Mouse (Mus musculus): Measurements from ENCODE around the gene Trim26.
"Not testable (repeated sequence)": the region's sequence is repeated elsewhere in the genome, so short reads cannot be mapped to it uniquely, and the experiment has no call there.

The Trim26 gene

DNA sequence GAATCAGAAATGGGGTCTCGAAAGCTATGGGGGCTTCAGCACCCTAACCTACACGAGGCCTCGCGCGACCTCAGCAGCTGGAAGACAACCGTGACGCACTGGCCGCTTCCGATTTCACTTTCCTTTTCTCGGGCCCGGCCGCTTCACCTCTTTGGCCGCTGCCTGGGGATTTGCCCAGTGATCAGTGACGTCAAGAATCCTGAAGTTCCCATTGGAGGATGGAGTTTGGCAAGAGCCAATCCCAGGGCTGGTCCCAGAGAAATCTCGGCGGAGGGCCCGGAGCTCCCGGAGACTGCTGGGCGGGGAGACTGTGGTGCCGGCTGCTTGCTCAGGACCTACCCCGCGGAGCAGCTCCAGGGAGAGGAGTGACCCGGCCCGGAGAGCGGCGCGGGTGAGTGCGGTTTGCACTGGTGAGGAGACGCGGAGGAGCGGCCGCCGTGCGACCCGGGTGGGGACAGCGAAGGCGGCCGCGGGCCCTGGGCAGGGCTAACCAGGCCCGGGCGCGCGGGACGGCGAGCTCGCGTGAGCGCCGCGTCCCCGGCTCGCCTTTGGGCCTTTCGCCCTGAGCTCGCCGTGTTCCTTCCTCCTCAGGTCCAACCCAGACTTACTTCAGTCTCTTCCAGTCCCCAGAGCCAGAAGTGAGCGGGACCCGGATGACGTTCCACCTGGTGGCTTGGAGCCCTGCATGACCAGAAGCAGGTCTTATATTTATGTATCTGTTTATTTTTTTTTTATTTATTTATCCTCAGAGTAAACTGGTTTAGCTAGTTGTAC is at the start of gene Trim26:
Gene Trim26 (plus strand): TSS at position 261 of the 774 bp plus-strand sequence.
- peak; percentile 97 for DNase-seq (ENCODE audit: low read depth, low spot score)

DNA sequence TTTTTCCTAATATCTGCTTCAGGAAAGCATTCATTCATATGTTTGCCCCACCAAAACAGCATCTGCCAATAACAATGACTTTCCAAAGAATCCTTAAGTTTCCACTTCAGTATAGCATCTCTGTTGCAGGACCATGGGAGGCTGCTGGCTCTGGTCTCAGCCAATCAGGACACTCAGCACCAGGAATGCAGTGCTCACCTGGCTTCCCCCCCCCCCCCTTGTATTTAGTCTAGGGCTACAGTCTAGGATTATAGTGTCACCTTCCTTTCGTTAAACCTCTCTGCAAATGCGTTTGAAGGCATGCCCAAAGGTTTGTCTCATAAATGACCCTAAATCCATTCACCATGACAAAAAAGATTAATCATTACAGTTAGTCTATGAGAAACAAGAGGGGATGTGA is 48.6 kb upstream of the Trim26 start:
- DNase-seq (ENCODE audit: low read depth, low spot score), result no peak

DNA sequence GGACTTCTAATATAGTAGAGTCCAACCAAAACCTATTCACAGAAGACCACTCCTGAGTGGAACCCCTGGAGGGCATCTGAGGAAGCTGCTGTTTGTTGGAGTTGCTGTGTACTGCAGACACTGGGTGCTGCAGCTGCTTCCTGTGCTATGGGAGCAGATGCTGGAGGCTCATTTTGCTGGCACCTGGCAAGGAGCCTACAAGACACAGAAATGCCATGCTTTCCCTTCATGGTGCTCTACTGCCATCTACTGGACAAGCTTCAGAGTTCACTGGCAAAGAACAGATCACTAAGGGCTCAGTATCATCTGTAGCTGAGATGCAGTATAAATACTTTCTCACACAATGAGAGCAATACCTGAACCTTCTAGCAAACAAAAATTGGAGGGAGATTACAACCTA is 48.1 kb upstream of the Trim26 start:
- DNase-seq (ENCODE audit: low read depth, low spot score), result peak; percentile 61

DNA sequence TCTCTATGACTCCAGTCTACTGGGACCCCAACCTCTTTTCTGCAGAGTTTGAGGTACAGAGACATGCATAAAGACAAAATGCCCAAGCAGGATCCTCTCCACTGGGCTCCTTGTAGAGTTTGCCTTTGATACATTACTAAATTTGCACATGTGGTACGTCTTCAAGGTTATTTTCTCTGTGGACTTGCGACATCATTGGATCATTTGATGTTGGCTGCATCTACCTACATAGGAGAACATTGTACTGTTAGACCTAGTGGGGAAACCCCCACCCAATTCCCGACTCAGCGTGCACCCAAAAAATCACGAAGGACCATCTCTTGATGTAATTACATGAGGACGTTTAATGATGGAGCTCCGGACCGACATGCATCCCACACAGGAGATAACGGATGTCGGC is 37.4 kb upstream of the Trim26 start:
- no peak for DNase-seq (ENCODE audit: low read depth, low spot score)

DNA sequence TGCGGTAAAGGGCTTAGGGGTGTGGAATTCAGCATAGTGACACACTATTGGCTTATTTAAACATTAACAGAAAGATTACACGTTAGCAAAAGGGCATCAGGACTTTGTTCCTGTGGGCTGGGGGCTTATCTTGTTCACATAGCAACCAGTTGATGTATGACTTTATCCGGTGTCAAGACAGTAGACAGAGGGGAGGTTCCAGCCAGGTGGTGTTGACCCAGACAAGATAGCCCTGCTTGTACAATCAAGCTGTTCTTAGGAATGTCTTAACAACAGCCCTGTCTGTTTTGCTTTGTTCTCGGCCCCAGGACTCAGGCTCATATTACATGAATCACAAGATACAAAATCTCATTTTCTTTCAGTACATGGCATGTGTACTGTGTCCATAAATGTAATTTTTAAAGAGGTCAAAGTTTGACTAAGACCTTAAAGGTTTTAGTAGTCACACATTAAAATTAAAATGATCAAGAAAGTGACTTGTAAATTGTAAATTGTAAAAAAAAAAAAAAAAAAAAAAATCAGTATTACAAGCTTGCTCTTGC is 36.9 kb upstream of the Trim26 start:
- not testable (repeated sequence) for DNase-seq (ENCODE audit: low read depth, low spot score)

DNA sequence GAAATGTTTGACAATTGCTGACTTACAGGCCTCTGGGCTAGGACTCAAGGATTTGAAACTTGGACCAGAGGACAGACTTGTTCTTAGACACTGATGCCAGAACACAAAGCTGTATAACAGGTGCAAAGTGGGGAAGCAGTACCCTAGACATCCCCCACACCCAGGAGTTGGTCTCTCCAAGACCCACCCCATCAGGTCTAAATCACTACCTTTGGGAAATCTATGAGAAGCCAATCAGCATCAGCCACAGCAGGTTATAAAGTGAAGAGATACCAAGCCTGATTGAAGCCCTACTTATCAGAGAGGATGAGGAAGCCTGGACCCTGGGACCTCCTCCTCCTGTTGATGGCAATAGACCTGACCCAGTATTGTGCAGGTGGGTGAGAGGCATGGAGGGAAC is 25.1 kb upstream of the Trim26 start, which contains the start of gene H2-M10.6:
Gene H2-M10.6 (plus strand): TSS at position 301 of the 400 bp plus-strand sequence.
- no peak for DNase-seq (ENCODE audit: low read depth, low spot score)

DNA sequence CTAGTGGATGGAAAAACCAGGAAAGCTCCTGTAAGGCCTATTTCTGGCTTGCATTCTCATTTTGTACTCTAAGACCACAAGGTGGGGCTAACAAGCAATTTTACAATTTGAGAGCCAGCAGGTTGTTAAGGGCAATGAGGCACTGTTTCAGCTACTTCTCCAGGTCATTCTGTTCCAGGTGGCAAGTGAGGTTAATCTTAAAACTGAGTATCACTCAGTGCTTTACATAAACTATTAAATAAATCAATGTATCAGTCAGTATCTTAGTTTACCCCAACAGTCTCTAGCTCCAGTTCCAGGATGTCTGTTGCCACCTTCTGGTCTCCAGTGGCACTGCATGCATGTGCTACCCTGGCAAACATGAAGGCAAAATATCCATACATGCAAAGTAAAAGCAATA is 12.9 kb upstream of the Trim26 start:
- no peak for DNase-seq (ENCODE audit: low read depth, low spot score)

DNA sequence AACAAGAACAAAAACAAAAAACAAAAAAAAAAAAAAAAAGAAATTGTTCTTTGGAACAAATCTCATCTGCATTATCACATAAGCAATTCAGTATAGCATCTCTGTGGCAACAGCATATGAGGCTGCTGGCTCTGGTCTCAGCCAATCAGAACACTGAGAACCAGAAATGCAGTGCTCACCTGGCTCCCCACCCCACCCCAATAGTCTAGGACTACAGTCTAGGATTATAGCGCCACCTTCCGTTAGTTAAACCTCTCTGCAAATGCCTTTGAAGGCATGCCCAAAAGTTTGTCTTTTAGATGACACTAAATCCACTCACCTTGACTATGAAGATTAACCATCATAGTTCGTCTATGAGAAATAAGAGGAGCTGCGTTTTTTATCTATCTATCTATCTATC is 11.4 kb upstream of the Trim26 start:
- no peak for DNase-seq (ENCODE audit: low read depth, low spot score)

DNA sequence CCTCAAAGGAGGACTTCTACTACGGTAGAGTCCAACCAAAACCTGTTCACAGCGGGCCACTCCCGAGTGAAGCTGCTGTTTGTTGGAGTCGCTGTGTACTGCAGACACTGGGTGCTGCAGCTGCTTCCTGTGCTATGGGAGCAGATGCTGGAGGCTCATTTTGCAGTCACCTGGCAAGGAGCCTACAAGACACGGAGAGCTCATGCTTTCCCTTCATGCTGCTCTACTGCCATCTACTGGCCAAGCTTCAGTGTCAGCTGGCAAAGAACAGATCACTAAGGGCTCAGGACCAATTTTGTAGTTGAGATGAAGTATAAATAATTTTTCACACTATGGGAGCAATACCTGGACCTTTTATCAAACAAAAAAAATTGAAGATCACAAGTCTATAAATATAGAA is 10.9 kb upstream of the Trim26 start:
- DNase-seq (ENCODE audit: low read depth, low spot score), result peak; percentile 87

DNA sequence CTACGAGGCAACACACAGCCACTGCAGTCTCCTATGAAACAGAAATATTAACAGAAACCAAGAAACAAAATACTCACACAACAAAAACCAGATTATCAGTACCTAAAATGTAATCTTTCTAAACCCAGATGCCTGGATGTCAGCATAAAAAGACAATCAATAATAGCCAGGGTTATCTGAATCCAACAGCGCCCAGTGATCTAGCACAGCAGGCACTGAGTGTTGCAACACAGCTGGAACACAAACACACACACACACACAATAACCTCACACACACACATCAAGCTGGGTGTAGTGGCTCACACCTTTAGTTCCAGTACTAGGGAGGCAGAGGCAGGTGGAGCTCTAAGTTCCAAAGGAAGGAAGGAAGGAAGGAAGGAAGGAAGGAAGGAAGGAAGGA is 8.4 kb upstream of the Trim26 start:
- no peak for DNase-seq (ENCODE audit: low read depth, low spot score)

DNA sequence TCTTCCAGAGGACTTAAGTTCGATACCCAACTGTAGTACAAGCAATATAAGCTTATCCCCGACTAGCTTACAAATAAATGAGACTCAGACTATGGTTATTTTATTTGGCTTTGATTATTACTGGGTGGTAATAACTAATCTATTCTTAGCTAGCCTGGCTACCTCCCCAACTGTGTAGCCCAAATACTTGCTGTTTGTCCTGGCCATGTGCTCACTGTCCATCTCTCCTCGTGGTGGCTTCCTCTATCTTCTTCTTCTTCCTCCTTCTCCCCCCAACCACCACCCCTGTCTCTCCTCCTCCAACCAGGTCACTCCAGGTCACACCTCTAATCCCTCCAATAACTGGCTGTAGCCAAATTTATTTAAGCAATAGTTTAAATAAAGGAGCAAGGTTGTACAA is 6.5 kb upstream of the Trim26 start:
- no peak for DNase-seq (ENCODE audit: low read depth, low spot score)

DNA sequence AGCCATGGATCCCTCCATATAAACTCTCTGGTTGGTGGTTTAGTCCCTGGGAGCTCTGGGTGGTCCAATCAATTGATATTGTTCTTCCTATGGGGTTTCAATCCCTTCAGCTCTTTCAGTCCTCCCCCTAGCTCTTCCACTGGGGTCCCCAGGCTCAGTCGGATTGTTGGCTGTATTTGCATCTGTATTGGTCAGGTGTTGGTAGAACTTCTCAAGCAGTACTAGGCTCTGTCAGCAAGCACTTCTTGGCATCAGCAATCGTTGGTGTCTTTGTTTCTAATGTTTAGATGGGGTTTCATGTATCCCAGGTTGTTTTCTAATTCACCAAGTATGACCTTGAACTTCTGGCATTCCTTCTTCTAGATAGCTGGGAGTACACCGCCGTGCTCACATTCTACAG is 4.2 kb upstream of the Trim26 start:
- DNase-seq (ENCODE audit: low read depth, low spot score), result no peak

DNA sequence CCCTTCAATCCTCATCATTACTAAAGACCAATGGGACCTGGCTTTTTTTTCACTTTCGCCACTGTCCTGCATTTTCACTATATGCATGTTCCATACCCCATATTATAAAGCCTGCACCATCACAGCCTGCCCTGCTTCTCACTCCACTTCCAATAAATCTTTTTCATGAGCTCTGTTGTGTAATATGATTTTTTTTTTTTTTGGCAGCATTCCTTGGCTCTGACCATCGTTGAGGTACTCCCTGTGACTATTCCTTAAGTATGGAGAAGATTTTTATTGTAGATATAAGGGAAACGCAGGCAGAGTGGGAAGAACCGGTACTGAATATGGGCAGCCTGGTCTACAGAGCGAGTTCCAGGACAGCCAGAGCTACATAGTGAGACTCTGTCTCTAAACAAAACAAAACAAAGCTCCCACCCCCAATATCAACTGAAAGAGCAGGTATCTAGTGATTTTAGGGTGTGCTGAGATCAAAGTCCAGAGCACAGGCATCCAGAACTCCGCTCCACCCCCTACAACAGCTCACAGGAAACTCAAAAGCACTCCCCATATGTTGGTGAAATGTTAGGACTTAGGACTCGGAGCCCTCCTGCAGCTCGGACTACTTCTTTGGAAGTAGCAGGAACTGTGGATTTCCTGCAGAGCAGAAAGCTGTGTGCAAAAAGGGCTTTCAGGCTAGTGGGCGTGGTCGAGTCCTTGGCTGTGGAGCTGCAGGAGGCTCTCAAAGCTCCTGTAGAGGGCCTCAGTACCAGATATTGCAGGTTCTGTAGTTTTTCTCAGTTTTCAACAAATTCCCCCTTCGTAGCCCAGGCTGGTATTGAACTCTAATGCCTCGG is 1.1 kb upstream of the Trim26 start:
- DNase-seq (ENCODE audit: low read depth, low spot score), result peak; percentile 36

DNA sequence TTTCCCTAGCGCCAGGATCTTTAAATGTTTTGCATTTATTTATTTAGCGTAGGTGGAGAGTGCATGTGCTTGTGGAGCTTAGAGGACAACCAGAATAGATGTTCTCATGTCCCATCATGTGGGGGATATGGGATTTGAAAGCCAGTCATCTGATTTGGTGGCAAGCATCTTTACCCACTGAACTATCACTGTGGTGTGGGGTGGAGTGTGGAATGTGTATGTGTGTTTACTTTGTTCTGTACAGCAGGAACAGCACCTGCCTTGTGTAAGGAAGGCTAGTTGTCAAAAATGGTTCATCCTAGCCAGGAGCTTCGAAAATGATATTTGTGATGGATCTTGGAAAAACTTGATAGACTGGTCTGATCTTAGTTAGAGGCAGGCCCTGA is 514 bp upstream of the Trim26 start:
- DNase-seq (ENCODE audit: low read depth, low spot score), result no peak

DNA sequence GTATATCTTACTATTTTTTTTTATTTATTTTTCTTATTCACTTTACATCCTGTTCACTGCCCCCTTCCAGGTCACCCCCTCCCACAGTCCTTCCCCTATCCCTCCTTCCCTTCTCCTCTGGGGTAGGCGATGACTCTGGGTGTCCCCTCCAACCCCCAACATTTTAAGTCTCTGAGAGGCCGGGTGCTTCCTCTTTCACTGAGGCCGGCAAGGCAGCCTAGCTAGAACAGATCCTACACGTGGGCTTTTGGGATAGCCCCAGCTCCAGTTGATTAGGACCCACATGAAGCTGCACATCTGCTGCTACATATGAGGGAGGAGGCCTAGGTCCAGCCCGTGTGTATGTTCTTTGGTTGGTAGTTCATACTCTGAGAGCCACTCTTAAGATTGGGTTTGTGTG is 2.1 kb downstream of the Trim26 start:
- DNase-seq (ENCODE audit: low read depth, low spot score), result no peak

DNA sequence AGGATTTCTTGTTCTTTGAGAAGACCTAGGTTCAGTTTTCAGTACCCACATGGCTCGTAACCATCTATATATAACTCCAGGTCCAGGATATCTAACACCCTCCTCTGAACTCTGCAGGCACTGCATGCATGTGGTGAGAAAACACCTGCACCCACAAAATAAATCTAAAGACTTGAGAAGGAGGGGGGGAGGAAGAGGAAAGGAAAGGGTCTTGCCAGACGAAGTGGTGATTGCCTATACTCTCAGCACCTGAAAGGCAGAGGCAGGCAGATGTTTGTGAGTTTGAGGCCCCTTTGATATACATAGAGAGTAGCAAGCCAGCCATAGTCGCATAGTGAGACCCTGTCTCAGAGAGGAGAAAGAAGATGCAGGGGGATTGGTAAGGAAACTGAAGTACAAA is 3.0 kb downstream of the Trim26 start:
- no peak for DNase-seq (ENCODE audit: low read depth, low spot score)

DNA sequence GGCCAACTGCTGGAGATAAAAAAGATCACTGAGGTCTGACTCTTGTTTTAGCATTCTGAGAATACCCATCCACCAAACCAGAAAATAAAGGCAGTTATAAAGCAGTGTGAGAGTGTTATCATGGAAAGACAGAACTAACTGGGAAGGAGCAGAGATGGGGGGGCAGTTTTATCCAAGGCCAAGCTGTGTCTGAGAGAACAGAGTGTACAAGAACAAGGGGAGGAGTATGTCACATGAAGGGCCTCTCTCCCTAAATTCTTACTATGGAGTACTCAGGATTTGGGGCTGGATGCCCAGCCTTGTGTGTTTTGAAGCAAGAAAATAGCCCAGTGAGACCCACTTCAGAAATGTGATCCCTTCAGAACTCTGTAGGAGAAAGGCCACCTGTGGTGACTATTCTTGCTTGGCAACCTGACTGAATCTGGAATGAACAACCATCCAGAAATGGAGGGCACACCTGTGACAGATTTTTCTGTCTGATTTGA is 4.1 kb downstream of the Trim26 start:
- DNase-seq (ENCODE audit: low read depth, low spot score), result no peak

DNA sequence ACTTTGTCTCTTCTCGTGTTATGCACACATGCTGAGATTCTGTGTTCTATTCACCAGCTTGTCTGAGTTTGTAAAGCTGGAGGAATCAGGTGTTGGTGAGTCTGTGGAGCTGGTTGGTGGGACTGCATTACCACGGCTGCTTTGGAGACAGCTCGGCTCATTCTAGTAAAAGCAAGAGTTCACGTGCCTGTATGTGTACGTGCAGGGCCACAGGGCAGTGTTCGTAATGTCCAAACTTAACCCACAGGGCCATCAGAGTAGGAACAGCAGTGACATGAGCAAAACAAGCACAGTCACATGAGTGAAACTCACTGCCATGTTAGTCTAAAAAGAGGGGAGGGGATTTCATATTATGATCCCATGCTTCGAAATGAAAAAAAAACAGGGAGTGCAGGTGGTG is 6.8 kb downstream of the Trim26 start:
- no peak for DNase-seq (ENCODE audit: low read depth, low spot score)

DNA sequence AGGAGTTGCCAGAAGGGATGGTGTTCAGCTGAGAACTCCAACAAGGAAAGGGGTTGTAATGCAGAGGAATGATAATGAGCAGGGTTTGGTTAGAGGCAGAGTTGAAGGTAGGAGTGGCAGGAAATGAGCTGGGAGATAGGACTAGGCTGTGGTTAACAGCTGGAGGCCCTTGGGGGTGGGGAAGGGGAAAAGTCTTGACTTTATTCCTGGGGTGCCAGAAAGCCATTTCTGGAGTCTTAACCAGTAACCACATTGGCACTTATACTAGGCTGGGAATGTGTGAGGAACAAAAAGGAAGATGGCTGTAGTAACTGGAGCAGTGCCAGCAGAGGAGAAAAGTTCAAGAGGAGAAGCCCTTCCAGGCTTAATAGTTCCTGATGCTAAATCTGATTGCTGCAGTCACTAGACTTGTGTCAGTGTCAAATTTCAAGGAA is 7.4 kb downstream of the Trim26 start:
- DNase-seq (ENCODE audit: low read depth, low spot score), result no peak

DNA sequence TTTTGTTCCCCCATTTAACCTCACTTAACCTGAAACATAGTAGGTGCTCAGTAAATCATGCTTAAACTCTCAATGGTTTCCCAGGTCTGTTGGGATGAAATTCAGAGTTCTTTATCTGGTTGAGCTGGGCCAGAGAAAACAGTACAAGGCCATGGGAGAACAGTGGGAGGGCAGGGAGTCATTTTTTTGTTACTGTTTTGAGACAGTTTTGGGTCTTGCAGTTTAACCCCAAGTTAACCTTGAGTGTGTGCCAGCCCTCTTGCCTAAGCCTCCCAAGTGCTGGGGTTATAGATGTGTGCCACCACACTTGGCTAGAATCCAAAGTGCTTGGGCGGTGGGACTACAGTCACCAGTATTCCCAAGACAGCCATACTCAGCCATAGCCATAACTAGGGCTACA is 7.8 kb downstream of the Trim26 start:
- DNase-seq (ENCODE audit: low read depth, low spot score), result no peak

DNA sequence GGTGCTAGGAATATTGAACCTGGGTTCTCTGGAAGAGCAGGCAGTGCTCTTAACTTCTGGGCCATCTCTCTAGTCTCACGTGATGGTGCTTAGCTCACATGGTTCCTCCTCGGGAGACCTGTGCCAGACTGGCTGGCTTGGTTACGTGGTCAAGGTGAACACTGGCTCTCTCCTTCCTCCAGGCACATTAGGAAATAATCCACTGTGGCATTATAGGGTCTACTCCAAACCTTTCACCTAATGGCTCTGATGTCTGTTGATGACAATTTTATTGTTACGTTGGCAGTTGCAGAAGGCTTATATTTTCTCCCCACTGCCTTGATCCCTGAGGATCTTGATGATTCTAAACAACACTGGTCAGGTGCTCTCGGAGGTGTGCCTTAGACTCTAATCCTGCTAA is 12.0 kb downstream of the Trim26 start:
- DNase-seq (ENCODE audit: low read depth, low spot score), result no peak

DNA sequence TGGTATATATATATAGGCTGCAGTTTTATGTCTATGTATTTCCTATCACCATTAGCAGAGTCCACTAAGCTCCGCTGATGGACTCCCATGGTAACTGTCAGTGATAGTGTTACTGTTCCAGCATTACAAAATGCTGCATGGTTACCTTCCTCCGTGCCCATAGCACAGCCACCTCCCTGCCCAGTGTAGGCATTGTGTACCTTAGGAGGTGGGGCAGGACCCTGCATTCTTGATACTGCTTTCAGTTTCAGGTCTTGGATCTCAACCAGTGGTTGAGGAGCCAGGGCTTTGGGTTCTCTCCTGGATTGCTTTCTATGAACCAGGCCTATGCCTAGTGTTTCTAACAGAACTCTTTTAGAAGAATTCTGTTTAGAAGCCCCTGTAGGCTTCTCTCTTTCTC is 13.1 kb downstream of the Trim26 start:
- DNase-seq (ENCODE audit: low read depth, low spot score), result no peak

DNA sequence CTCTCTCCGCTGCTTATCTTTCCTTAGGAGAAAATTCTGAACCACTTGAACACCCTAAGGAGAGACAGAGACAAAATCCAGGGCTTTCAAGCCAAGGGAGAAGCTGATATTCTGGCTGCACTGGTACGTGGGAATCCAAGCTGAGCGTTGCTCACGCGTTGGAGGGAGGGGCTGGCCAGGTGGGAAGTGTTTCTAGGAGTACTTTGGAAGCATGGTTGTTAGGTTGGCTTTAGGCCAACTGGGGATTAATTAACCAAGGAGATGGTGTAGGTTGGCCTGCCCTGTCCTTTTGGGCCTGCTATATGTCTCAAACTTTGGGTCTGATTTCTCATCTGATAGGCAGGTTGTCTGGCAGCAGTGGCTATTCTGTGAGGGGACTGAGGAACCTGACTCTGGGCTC is 14.3 kb downstream of the Trim26 start:
- DNase-seq (ENCODE audit: low read depth, low spot score), result no peak

Measured in skeletal muscle tissue, adult 2 months (tissue).